Mouse (Mus musculus) right cerebral cortex, postnatal 4 days (tissue): ENCODE measurements around the gene A430033K04Rik.

ENCODE experiments used
- DNase-seq: peaks from one replicate; pipeline ENCODE4 v3.0.0-alpha.2; 2022

Gene A430033K04Rik

GRCm38 (mm10) chr5:138622645-138623477 is at the start of gene A430033K04Rik:
Gene A430033K04Rik (plus strand): TSS chr5:138622859.
- peak; percentile 93 for DNase-seq

GRCm38 (mm10) chr5:138587396-138587795 is 35.3 kb upstream of the A430033K04Rik start:
- no peak for DNase-seq

- no peak for DNase-seq
Measured at GRCm38 (mm10) chr5:138618353-138618752, 4.3 kb upstream of the A430033K04Rik start.

- DNase-seq: peak; percentile 90
Measured at GRCm38 (mm10) chr5:138619211-138620128, 3.2 kb upstream of the A430033K04Rik start, which contains the start of gene Zfp68. Gene Zfp68 (minus strand): TSS chr5:138619761.

DNA sequence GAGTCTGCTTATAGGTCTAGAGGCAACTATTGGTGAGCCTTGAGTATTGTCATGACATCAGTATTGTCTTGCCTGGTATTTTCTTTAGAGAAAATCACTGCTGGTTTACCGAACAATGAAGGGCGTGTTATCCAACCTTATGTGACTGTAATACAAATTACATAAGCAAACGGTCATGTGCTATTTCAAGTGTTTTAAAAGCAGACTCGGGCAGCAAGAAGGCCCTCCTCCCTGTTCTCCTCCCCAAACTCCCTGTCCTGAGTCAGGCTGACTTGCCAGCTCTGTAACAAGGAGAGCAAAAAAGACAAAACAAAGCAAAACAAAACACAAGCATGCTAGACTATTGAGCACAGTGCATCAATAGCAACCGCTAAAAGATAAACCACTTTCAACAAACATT is 1.8 kb upstream of the A430033K04Rik start:
- DNase-seq: no peak

- no peak for DNase-seq
Measured at GRCm38 (mm10) chr5:138623478-138623875, 818 bp downstream of the A430033K04Rik start.

GRCm38 (mm10) chr5:138636486-138636885 is 13.8 kb downstream of the A430033K04Rik start:
- DNase-seq: no peak

DNA sequence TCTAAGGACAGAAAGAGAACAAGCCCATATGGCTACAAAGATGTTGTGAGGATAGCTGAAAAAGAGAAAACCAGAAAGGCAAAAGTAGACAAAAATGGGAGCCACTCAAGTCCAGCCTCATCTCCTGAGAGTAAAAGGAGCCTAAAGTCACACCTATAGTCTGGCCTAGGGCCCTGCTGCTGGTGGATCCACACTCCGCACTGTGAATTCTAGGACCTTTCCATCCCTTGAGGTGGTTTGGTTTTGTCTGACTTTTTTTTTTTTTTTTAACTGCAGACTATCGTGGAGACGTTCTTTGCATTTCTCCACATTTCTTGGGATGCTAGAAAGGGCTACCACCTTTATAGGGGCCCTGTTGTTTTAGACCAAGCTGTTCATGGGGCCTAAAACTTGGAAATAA is 18.4 kb downstream of the A430033K04Rik start:
- no peak for DNase-seq

DNA sequence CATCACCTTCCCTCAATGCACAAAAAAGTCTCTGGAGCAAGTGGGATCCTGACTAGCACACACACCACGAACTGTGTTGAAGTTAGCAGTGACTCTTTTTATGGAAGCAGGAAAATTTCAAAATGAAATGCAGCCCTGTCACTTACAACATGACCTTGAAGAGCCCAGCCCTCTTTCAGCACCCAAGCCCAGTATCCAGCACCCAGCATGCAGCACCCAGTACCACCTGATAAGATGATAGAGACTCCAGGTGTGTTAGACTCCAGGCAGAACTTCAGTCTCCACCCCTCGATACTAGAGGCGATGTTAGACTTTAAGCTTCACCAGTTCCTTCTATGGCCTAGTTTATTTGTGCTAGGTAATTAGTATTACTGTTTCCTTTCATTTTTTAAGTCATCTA is 19.1 kb downstream of the A430033K04Rik start:
- no peak for DNase-seq

GRCm38 (mm10) chr5:138652911-138653310 is 30.3 kb downstream of the A430033K04Rik start:
- no peak for DNase-seq

GRCm38 (mm10) chr5:138656477-138657156 is 34.0 kb downstream of the A430033K04Rik start:
- peak; percentile 64 for DNase-seq

DNA sequence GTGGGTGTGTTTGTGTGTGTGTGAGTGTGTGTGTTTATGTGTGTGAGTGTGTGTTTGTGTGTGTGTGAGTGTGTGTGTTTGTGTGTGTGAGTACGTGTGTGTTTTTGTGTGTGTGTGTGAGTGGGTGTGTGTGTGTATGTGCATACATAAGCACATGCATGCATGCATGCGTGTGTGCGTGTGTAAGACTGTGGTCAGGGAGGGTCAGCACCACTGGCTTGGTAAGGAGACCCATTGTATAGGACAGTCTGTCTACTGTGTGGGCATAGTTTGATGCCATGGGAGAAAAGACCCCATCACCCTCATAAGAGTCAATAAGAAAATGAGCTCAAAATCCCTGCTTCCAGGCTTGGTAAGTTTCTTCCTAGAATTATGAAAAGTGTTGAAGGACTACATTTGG is 34.7 kb downstream of the A430033K04Rik start:
- no peak for DNase-seq

- DNase-seq: no peak
Measured at GRCm38 (mm10) chr5:138657854-138658253, 35.2 kb downstream of the A430033K04Rik start.

DNA sequence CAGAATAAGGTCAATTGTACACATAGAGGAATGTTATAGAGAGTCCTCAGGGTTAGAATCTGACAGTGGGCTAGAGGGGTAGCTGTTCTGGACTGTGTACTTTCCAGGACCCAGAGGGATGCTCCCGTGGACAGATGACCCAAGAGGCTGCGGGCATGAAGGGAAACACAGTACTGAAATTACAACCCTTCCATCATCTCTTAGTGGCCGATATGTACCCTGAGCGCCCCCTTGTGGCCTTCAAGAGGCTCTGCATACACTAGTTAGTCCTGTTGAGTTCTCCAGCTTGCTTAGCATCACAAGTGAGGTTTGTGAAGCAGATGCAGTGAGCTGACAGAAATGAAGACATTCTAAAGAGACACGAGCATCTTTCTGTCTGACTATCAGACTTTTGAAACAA is 36.3 kb downstream of the A430033K04Rik start:
- peak; percentile 58 for DNase-seq

DNA sequence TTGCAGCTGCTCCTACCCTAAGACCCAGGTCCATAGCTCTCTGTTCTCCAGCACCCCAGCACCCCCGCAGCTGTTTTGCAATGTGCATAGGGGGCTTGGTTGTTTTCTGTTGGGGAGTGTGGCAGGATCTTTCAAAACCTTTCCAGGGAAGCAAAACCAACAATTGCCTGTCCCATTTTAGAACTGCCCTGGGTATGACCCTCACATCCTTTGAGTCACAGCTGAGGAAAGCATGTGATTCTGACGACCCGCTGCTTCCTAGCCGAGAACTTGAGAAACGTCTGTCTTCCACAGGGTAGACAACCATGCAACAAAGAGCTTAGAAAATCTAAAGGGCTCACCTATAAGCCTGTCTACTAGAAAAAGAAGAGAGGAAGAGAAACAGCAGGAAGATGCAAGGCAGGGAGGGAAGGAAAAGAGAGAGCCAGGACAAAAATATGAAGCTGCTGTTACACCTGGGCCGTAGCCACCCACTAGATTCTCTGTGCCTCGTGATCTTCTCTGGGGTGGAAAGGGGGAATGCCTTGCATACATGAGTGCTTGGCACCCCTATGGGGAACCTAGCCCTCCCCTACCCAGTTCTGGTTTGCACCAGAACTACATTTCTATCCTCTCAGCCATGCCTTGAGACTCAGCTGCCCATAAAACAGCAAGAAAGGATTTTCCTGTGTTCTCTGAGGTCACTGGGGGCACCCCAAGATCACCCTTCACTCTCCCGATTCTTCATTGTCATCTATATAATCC is 60.5 kb downstream of the A430033K04Rik start:
- no peak for DNase-seq

DNA sequence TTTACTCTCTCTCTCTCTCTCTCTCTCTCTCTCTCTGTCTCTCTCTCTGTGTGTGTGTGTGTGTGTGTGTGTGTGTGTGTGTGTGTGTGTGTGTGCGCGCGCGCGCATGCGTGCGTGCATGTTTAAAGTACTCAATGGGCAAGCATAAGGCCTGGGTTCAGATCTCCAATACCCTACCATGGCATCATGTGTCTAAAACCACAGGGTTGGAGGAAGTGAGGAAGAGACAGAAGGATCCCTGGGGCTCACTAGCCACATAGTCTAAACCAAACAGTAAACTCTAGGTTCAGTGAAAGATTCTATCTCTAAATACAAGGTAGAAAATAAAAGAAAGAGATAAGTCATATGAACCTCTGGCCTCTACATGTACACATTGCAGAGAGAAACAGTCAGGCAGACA is 61.2 kb downstream of the A430033K04Rik start:
- DNase-seq: no peak

DNA sequence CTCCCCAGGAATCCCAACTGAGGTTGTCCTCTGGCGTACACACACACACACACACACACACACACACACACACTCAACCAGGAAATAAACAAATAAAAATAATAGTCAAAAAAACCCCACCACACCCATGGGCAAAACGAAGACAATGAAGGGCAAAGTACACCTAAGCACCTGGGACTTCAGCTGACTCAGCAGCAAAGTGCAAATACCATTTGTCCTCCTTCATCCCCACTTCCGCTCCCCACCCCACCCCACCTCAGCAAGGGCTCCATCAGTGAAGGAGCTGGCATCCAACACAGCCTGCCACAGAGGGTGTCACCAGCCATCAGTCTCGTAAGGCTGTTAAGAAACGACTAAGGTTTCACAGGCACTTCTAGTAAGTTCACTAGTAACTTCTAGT is 64.8 kb downstream of the A430033K04Rik start:
- DNase-seq: no peak

DNA sequence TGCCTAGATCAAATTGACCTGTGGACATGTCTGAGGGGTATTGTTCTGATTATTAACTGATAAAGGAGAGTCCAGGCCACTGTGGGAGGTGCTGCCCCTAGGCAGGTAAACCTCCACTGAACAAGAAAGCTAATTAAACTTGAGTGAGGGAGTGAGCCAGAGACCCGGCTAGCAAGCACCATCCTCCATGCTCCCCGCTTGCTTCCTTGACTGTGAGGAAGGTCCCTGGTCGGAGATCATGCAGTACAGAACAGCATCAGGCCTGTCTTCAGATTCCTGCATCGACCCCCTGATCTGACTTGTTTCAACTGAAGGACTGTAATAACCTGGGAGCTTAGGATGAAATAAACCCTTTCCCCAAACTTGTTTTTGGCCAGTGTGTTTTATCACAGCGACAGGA is 66.6 kb downstream of the A430033K04Rik start:
- no peak for DNase-seq

- DNase-seq: no peak
Measured at GRCm38 (mm10) chr5:138692936-138693570, 70.4 kb downstream of the A430033K04Rik start.

DNA sequence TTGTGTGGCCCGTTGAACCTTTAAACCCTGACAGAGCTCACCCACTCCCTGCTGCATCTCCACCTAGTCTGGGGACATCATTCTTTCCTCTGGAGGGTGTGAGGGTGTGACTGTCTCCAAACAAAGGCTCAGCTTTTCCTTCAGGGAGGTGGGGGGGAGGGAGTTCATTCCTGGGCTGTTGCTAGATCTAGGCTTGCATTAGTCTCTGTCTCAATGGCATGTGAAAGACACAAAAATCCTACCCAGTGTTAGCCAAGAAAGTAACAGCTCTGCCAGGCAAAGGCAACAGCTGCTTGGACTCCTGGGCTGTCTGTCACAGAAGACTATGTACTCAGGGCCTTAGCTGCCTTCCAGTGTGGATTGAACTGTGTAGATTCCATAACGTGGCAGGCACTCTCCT is 71.4 kb downstream of the A430033K04Rik start:
- no peak for DNase-seq

DNA sequence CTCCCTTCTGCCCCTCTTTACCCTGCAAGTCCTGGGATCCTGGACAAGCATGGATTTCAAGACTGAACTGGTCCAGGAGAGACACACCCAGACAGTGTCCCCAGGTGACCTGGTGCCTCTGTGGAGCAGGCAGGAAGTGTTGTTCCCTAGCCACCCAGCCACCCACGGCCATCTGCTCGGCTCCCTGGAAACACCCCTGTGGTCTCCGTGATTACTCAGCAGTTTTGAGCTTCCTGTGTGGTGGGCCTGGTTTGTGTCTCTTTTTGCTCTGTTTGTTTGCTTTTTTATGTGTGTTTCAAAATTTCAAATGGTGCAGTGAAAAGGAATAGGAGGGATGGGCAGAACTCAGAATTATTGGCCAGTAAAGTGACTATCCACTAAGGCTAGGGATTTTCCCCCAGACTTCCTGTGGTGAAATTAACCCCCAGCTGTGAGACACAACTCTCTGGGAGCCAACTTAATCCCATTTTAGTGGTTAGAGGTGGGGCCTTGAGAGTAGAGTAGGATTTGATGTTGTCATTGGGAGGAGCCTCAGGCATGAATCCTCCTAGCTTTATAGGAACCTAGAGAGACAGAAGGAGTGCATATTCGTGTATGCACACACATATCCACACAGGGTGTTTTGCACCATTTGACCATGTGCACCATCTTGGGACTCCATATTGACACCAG is 72.0 kb downstream of the A430033K04Rik start:
- DNase-seq: no peak
